Mouse (Mus musculus): ENCODE measurements around the gene Abca7. TPM values are rescaled to one million over a fixed set of nuclear protein-coding genes. Genes with fewer than 3 reads are reported as not detected.
"Not testable (repeated sequence)": the region's sequence is repeated elsewhere in the genome, so short reads cannot be mapped to it uniquely, and the experiment has no call there.

The Abca7 gene
- 5.2 and 5.6 TPM in 2 replicates for polyA plus RNA-seq (2015; fragmentation: Nextera tagmentation; extraction: Ambion mirVana)

GRCm38 (mm10) chr10:79996272-79997033, at the start of gene Abca7:
Abca7 (plus strand) TSS chr10:79996494.
- Histone ChIP-seq H3K27me3 (replicated peaks) (0 out of 2 replicates have a peak, but pooled peaks cover 7% of the 10 kb centered on the region), H3K4me3 (replicated peaks) (peak within 1 kb of the TSS; percentile 53), H3K4me2 (peak within 1 kb of the TSS; percentile 83), H3K9me3 (replicated peaks) (no peaks in the 10 kb centered on the region), H3K9ac (replicated peaks) (peak within 1 kb of the TSS; percentile 56), H3K27ac (replicated peaks) (peak within 1 kb of the TSS; percentile 76), H3K36me3 (0 out of 2 replicates have a peak, but pooled peaks cover 2% of the 10 kb centered on the region), H3K4me1 (peaks cover 23% of the 10 kb centered on the region)
- ATAC-seq (ENCODE audit: low FRiP score): peak; percentile 90
- WGBS: under 1% methylated on average over 34 of the region's 34 CpGs

DNA sequence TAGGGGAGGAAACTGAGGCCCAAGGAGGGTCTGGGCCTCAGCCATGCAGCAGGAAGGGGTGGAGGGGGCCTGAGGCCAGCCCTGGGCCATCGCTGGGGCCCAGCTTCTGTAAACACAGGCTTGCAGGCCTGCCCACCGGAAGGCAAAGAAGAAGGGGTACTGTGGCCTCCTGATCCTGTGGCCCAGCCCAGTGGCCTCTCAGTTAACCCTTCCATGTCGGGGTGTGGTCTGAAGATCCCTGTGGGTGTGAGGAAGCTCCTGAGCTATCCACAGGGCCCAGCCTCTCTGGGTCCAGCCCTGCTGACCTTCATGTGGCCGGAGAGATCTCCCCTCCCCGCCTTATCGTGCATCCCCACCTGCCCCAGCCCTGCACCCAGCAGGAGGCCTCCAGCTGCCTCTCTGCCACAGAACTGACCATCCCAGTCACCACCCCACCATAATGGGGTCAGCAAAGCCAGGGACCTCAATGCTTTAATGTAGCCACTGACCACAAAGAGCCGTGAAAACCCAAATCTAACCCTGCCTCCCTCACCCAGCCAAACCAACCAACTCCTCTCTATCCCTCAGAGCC, 49.5 kb upstream of the Abca7 start:
- peaks cover 33% of the 10 kb centered on the region for H3K4me1 ChIP-seq
- WGBS: 19% methylated on average over 7 of the region's 7 CpGs
- ATAC-seq (ENCODE audit: low FRiP score): no peak
- H3K27ac ChIP-seq (replicated peaks): no peak overlapping the region
- H3K9ac ChIP-seq (replicated peaks): no peak overlapping the region
- H3K9me3 ChIP-seq (replicated peaks): no peaks in the 10 kb centered on the region
- H3K4me2 ChIP-seq: no peak overlapping the region
- H3K4me3 ChIP-seq (replicated peaks): no peak overlapping the region
- no peaks in the 10 kb centered on the region for H3K27me3 ChIP-seq (replicated peaks)
- H3K36me3 ChIP-seq: peaks cover 37% of the 10 kb centered on the region

GRCm38 (mm10) chr10:79947502-79947901, 48.8 kb upstream of the Abca7 start:
- Histone ChIP-seq H3K4me1 (peaks cover 33% of the 10 kb centered on the region), H3K4me3 (replicated peaks) (no peak overlapping the region), H3K9ac (replicated peaks) (no peak overlapping the region), H3K27ac (replicated peaks) (no peak overlapping the region), H3K27me3 (replicated peaks) (no peaks in the 10 kb centered on the region), H3K9me3 (replicated peaks) (no peaks in the 10 kb centered on the region), H3K4me2 (no peak overlapping the region), H3K36me3 (peaks cover 36% of the 10 kb centered on the region)
- no peak for ATAC-seq (ENCODE audit: low FRiP score)
- 61% methylated on average over 6 of the region's 6 CpGs for WGBS

- Histone ChIP-seq H3K4me1 (peaks cover 21% of the 10 kb centered on the region), H3K36me3 (peaks cover 44% of the 10 kb centered on the region), H3K9me3 (replicated peaks) (no peaks in the 10 kb centered on the region), H3K9ac (replicated peaks) (no peak overlapping the region), H3K4me3 (replicated peaks) (no peak overlapping the region), H3K27me3 (replicated peaks) (no peaks in the 10 kb centered on the region), H3K4me2 (no peak overlapping the region), H3K27ac (replicated peaks) (no peak overlapping the region)
- WGBS: 92% methylated on average over 4 of the region's 4 CpGs
- ATAC-seq (ENCODE audit: low FRiP score): no peak
Observed at GRCm38 (mm10) chr10:79949873-79950272, 46.4 kb upstream of the Abca7 start.

DNA sequence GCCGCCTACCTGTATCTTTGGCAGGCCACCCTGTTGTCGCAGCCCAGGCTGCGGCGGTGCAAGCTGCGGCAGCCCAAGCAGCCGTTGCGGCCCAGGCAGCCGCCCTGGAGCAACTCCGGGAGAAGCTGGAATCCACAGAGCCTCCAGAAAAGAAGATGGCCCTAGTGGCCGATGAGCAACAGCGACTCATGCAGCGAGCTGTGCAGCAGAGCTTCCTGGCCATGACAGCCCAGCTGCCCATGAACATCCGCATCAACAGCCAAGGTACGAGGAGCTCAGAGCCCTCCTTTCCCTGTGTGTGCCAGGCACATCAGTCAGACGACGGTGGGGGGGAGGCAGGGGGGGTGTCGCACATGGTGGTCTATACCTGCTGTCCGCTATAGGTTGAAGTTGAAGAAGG, 45.6 kb upstream of the Abca7 start:
- whole genome bisulfite sequencing: 88% methylated on average over 18 of the region's 18 CpGs

GRCm38 (mm10) chr10:79953946-79954345, 42.3 kb upstream of the Abca7 start:
- no peak overlapping the region for H3K4me3 ChIP-seq (replicated peaks)
- H3K4me1 ChIP-seq: peaks cover 4% of the 10 kb centered on the region; the same call in 1 of the 2 replicates
- H3K27ac ChIP-seq (replicated peaks): no peak overlapping the region
- H3K9me3 ChIP-seq (replicated peaks): no peaks in the 10 kb centered on the region
- peaks cover 38% of the 10 kb centered on the region for H3K36me3 ChIP-seq
- no peak for ATAC-seq (ENCODE audit: low FRiP score)
- no peaks in the 10 kb centered on the region; the same call in 1 of the 2 replicates for H3K27me3 ChIP-seq (replicated peaks)
- no peak overlapping the region for H3K9ac ChIP-seq (replicated peaks)
- 91% methylated on average over 6 of the region's 6 CpGs for WGBS
- no peak overlapping the region for H3K4me2 ChIP-seq

More for the DNA sequence above, 45.6 kb upstream of the Abca7 start:
- peaks cover 44% of the 10 kb centered on the region for H3K36me3 ChIP-seq
- H3K27me3 ChIP-seq (replicated peaks): no peaks in the 10 kb centered on the region
- H3K4me1 ChIP-seq: peaks cover 14% of the 10 kb centered on the region
- H3K4me3 ChIP-seq (replicated peaks): no peak overlapping the region
- H3K27ac ChIP-seq (replicated peaks): no peak overlapping the region
- H3K4me2 ChIP-seq: no peak overlapping the region
- no peak for ATAC-seq (ENCODE audit: low FRiP score)
- no peak overlapping the region for H3K9ac ChIP-seq (replicated peaks)
- H3K9me3 ChIP-seq (replicated peaks): no peaks in the 10 kb centered on the region

GRCm38 (mm10) chr10:79955691-79956090, 40.6 kb upstream of the Abca7 start:
- no peak overlapping the region for H3K27ac ChIP-seq (replicated peaks)
- H3K4me2 ChIP-seq: no peak overlapping the region
- H3K9ac ChIP-seq (replicated peaks): no peak overlapping the region
- no peaks in the 10 kb centered on the region for H3K9me3 ChIP-seq (replicated peaks)
- peaks cover 21% of the 10 kb centered on the region for H3K36me3 ChIP-seq
- WGBS: 77% methylated on average over 9 of the region's 9 CpGs
- no peaks in the 10 kb centered on the region; the same call in 1 of the 2 replicates for H3K27me3 ChIP-seq (replicated peaks)
- H3K4me1 ChIP-seq: peaks cover 6% of the 10 kb centered on the region
- no peak overlapping the region for H3K4me3 ChIP-seq (replicated peaks)
- ATAC-seq (ENCODE audit: low FRiP score): no peak

- ATAC-seq (ENCODE audit: low FRiP score): no peak
- Histone ChIP-seq H3K9me3 (replicated peaks) (no peaks in the 10 kb centered on the region), H3K4me2 (no peak overlapping the region), H3K4me1 (peaks cover 15% of the 10 kb centered on the region), H3K4me3 (replicated peaks) (no peak overlapping the region), H3K27me3 (replicated peaks) (no peaks in the 10 kb centered on the region; the same call in 1 of the 2 replicates), H3K27ac (replicated peaks) (no peak overlapping the region), H3K36me3 (peaks cover 14% of the 10 kb centered on the region), H3K9ac (replicated peaks) (no peak overlapping the region)
- 25% methylated on average over 4 of the region's 4 CpGs for WGBS
Observed at GRCm38 (mm10) chr10:79956643-79957154, 39.6 kb upstream of the Abca7 start.

DNA sequence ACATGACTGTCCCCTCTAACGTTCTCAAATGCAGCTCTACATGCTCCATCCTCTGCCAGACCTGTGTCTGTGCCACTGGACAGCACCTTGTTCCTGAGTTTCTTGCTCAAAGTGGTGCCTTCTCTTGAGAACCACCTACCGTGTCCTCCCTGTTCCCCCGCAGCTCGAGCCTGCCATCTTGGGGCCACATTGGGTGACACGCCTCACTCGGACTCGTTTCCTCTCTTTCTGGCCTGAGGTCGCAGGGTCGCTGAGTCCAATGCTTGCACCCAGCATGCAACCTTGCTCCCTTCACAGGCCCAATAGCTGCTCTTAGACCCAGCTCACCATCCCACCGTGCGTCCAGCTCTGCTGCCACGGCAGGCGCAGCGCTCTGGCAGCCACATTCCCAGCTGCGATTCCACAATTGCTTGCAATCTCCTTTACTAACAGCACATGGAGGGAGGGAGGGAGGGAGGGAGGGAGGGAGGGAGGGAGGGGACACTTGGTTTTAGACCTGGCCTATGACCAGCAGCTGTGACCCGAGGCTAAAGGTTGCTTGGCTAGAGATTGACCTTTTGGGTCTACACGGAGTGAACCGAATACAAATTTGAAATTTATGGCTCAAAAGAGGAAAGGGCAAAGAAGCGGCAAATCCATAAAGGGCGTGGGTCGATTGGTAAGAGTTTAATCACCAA, 38.0 kb upstream of the Abca7 start:
- Histone ChIP-seq H3K9ac (replicated peaks) (peak overlapping the region; percentile 20; the same call in 1 of the 2 replicates), H3K36me3 (peaks cover 16% of the 10 kb centered on the region), H3K4me2 (peak overlapping the region; percentile 33), H3K4me3 (replicated peaks) (no peak overlapping the region), H3K4me1 (peaks cover 15% of the 10 kb centered on the region), H3K27ac (replicated peaks) (no peak overlapping the region), H3K27me3 (replicated peaks) (no peaks in the 10 kb centered on the region; the same call in 1 of the 2 replicates), H3K9me3 (replicated peaks) (no peaks in the 10 kb centered on the region)
- 4% methylated on average over 21 of the region's 21 CpGs for WGBS
- ATAC-seq (ENCODE audit: low FRiP score): no peak

DNA sequence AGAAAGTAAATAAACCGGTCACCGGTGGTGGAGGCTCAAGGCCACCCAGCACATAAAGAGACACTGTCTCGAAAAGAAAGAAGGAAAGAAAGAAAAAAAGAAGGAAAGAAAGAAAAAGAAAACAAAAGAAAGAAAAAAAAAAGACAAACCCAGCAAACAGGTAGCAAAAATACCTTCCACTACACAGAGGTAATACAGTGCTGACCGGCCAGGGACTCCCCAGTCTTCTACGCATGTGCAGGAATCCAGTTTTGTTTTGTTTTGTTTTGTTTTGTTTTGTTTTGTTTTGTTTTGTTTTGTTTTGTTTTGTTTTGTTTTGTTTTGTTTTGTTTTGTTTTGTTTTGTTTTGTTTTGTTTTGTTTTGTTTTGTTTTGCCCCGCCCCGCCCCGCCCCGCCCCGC, 36.9 kb upstream of the Abca7 start:
- Histone ChIP-seq H3K36me3 (peaks cover 26% of the 10 kb centered on the region), H3K4me2 (peak overlapping the region; percentile 86), H3K4me3 (replicated peaks) (peak overlapping the region; percentile 97), H3K4me1 (peaks cover 15% of the 10 kb centered on the region)
- WGBS: 33% methylated on average over 10 of the region's 10 CpGs
- H3K9ac ChIP-seq (replicated peaks); H3K27ac ChIP-seq (replicated peaks); H3K27me3 ChIP-seq (replicated peaks); H3K9me3 ChIP-seq (replicated peaks); ATAC-seq (ENCODE audit: low FRiP score): not testable (repeated sequence)

DNA sequence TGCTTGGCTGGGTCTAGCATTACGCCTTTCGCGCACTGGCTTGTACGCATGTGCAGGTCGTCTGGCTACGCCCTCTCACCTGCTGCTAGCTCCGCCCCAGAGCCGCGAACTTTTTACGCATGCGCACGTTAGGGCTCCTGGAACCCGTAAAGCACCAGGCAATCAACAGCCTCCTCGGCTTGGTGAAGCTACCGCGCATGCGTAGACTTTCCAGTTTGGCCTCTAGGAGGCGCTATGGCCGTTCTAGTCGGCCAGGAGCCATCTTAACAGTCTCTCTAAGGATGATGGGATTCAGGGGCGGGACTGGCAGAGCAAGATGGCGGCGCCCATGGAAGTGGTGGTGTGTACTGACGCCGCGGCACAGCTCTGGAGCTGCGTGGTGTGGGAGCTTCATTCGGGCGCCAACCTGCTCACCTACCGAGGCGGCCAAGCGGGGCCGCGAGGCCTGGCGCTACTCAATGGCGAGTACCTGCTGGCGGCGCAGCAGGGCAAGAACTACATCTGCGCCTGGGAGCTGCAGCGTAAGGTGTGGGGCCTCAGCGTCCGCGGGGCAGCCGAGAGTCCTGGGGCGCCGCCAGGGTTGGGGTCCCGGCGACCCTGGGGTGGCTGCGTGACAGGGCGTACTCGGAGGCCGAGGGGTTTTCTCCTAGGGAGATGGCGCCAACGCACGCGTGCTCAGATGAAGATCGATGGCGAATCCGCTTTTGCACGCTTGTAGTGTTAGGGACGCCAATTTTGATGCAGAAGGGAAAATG, 36.3 kb upstream of the Abca7 start, which contains the start of gene Wdr18:
TSS of gene Wdr18 (plus strand) at position 306 of the 755 bp plus-strand sequence.
- peak within 1 kb of the TSS; percentile 85 for H3K27ac ChIP-seq (replicated peaks)
- peaks cover 15% of the 10 kb centered on the region for H3K4me1 ChIP-seq
- under 1% methylated on average over 61 of the region's 61 CpGs for WGBS
- H3K27me3 ChIP-seq (replicated peaks): no peaks in the 10 kb centered on the region; the same call in 1 of the 2 replicates
- H3K9ac ChIP-seq (replicated peaks): peak within 1 kb of the TSS; percentile 85
- H3K4me2 ChIP-seq: peak within 1 kb of the TSS; percentile 86
- peak within 1 kb of the TSS; percentile 97 for H3K4me3 ChIP-seq (replicated peaks)
- no peaks in the 10 kb centered on the region for H3K9me3 ChIP-seq (replicated peaks)
- peaks cover 31% of the 10 kb centered on the region for H3K36me3 ChIP-seq
- peak; percentile 96 for ATAC-seq (ENCODE audit: low FRiP score)

Measured in neural tube, embryonic 15.5 days (tissue).